Mouse (Mus musculus) thymus, adult 2 months (tissue): ENCODE measurements around the gene Map3k1.

ENCODE experiments used
- CTCF ChIP-seq: fragments of 200-500 bp; IDR thresholded peaks from 2 replicates; pipeline ENCODE4 v1.5.1; 2012; ENCODE audit warnings: mild to moderate bottlenecking, control low read depth, low read length, moderate library complexity, borderline replicate concordance; ENCODE audit not compliant: control insufficient read depth, poor library complexity, insufficient read depth; ENCODE audit errors: extremely low read depth
- POLR2A ChIP-seq: fragments of 200-500 bp; IDR thresholded peaks from 2 replicates; pipeline ENCODE4 v1.6.1; 2012; ENCODE audit warnings: mild to moderate bottlenecking, low read length, control low read depth, moderate library complexity; ENCODE audit not compliant: control insufficient read depth, poor library complexity, insufficient read depth; ENCODE audit errors: extremely low read depth

DNA sequence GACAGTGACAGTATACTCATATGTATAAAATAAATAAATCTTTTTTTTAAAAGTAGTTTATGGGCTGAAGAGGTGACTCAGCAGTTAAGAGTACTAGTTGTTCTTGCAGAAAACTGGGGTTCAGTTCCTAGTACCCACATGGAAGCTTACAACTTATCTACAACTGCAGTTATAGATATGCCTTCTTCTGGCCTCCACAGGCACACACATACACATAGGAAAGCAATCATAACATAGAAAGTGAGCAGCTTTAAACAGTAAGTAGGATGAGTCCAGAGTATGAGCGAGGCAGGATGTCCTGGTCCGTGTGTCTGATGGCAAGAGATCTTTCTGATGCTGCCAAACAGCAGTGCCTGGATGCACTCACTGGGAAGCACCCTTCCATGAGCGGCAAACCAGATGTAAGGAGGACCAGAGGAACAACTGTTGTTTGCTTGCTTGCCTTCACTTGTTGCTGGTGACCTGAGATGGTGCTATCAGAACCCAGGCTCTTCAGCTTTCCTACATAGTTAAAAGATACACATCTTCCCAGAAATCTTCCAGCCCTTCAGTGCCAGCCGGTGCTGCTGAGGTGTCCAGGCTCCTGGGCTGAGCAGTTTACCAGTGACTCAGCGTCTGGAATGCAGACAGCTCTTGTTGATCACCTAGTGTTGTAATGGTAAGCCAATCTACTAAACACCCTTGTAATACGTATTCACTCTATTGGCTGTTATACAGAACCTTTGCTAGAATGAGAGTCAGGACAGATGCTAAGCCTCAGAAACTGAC lies 64.4 kb downstream of the Map3k1 start:
- TF ChIP-seq CTCF (no peak), POLR2A (no peak)
